In genomic region chr10:81463531-81463930, GRCm38 (mm10) we compare ENCODE assay signal across 11 mouse cellular contexts. TPM values are rescaled to one million over a fixed set of nuclear protein-coding genes. Genes with fewer than 3 reads are reported as not detected.
DNase-seq lines count a peak whose midpoint lies in the region; ATAC-seq and TF ChIP-seq lines count a peak whose summit lies in the region.
"Had no signal": no experiment of that assay in that cellular context is flagged by ENCODE, and none has a peak within 500 bp of the region (broad histone marks: within the 10 kb centered on the region; RNA-seq: fewer than 3 reads in every experiment).

No protein-coding gene starts in this region.

- WGBS in neural tube, embryonic 13.5 days, result 80% methylated on average over 4 of the region's 4 CpGs

- no peaks in the 10 kb centered on the region for H3K9me3 ChIP-seq in ES-Bruce4 (replicated peaks; ENCODE audit: control insufficient read depth, insufficient read depth, low read length, poor library complexity, severe bottlenecking)
- H3K9me3 ChIP-seq in neural tube, embryonic 13.5 days, result no peaks in the 10 kb centered on the region
- H3K9me3 ChIP-seq: lung, embryonic 15.5 days had no signal

- TF ChIP-seq CTCF in left cerebral cortex, adult 2 months (IDR thresholded peaks at IDR 0.05), result no peak
- no peak for TF ChIP-seq CTCF in ES-Bruce4 (IDR thresholded peaks at IDR 0.05; ENCODE audit: low read depth, low read length)

- H3K4me1 ChIP-seq in ES-Bruce4 (ENCODE audit: control insufficient read depth, insufficient read depth, low read length), result no peaks in the 10 kb centered on the region
- peaks cover 12% of the 10 kb centered on the region; the same call in 1 of the 2 replicates for H3K4me1 ChIP-seq in neural tube, embryonic 13.5 days (replicated peaks)

- no peak for ATAC-seq in frontal cortex, adult (ENCODE audit: low TSS enrichment)
- ATAC-seq in neural tube, embryonic 13.5 days (ENCODE audit: low read depth), result no peak
- ATAC-seq in activated CD4-positive, CD25-positive, alpha-beta regulatory T cell, adult 4 months, result no peak

- no peak for TF ChIP-seq POLR2A in ES-Bruce4 (IDR thresholded peaks at IDR 0.05; ENCODE audit: insufficient read depth, low read length)

- H3K27me3 ChIP-seq in ES-Bruce4 (ENCODE audit: control insufficient read depth, insufficient read depth, low read length, poor library complexity, severe bottlenecking), result no peaks in the 10 kb centered on the region
- H3K27me3 ChIP-seq in neural tube, embryonic 13.5 days, result peaks cover 96% of the 10 kb centered on the region

- H3K9ac ChIP-seq in ES-Bruce4 (ENCODE audit: low read depth, poor library complexity, severe bottlenecking), result peak overlapping the region; percentile 26; the same call in 1 of the 2 replicates
- H3K9ac ChIP-seq in neural tube, embryonic 13.5 days, result no peak overlapping the region
- H3K9ac ChIP-seq: lung, embryonic 15.5 days had no signal

- TF ChIP-seq EP300 in ES-Bruce4 (IDR thresholded peaks at IDR 0.05; ENCODE audit: insufficient read depth, low read depth, low read length), result no peak

- H3K36me3 ChIP-seq in ES-Bruce4 (ENCODE audit: control insufficient read depth, insufficient read depth, low read length, poor library complexity, severe bottlenecking), result no peaks in the 10 kb centered on the region
- H3K36me3 ChIP-seq in neural tube, embryonic 13.5 days, result peaks cover 47% of the 10 kb centered on the region
- H3K36me3 ChIP-seq: lung, embryonic 15.5 days had no signal

- intact Hi-C loops in left cerebral cortex, adult 2 months (cut with DNase I), result no loop called here

- peak overlapping the region; percentile 52; the same call in 1 of the 2 replicates for H3K4me2 ChIP-seq in neural tube, embryonic 13.5 days

- no peak overlapping the region for H3K27ac ChIP-seq in left cerebral cortex, adult 2 months
- H3K27ac ChIP-seq in ES-Bruce4 (ENCODE audit: insufficient read depth, low read length), result no peak overlapping the region
- H3K27ac ChIP-seq in neural tube, embryonic 13.5 days (replicated peaks), result no peak overlapping the region
- H3K27ac ChIP-seq: lung, embryonic 15.5 days had no signal

- H3K4me3 ChIP-seq in left cerebral cortex, adult 2 months, result no peak overlapping the region
- peak overlapping the region; percentile 60; the same call in 1 of the 2 replicates for H3K4me3 ChIP-seq in ES-Bruce4 (ENCODE audit: low read depth, low read length)
- no peak overlapping the region for H3K4me3 ChIP-seq in neural tube, embryonic 13.5 days

- peak; percentile 2 to 6 for DNase-seq in frontal cortex, postnatal 25 days (ENCODE audit: low spot score in 2 of 2)
- DNase-seq in left cerebral cortex, adult 2 months (ENCODE audit: extremely low spot score in 1 of 2, low spot score in 2 of 2), result peak; percentile 10 to 12
- DNase-seq in left cerebral cortex, adult 11 months (ENCODE audit: low spot score), result no peak
- DNase-seq in heart, adult 8-10 months (ENCODE audit: low spot score), result no peak
- DNase-seq: adrenal gland, adult 2 months had no signal

RNA-seq across cellular contexts. Expression of gene Nfic, which starts 8.1 kb away (rescaled TPM):
- total RNA-seq in left cerebral cortex, adult 2 months (2021), result 10 to 100 TPM; 93.4 to 94.9 TPM
- 6.1 and 7.2 TPM in 2 replicates for polyA plus RNA-seq in ES-Bruce4 (2011; ENCODE audit: insufficient read depth, insufficient read length, low read depth, missing spikeins)
- polyA plus RNA-seq in neural tube, embryonic 13.5 days (2015; fragmentation: Nextera tagmentation; extraction: Ambion mirVana), result 27.1 and 27.9 TPM in 2 replicates
- 10 to 100 TPM; 15.2 to 16.0 TPM for polyA plus RNA-seq in activated CD4-positive, CD25-positive, alpha-beta regulatory T cell, adult 4 months (2017; shearing (Covaris generic))
- 100 to 1,000 TPM; 100 to 132 (median 108) TPM for total RNA-seq in heart, adult 8-10 months (2022)

RNA-seq across cellular contexts. Expression of gene Celf5, which starts 19.0 kb away (rescaled TPM):
- total RNA-seq in left cerebral cortex, adult 2 months (2021), result 100 to 1,000 TPM; 284 to 288 TPM
- polyA plus RNA-seq in ES-Bruce4 (2011; ENCODE audit: insufficient read depth, insufficient read length, low read depth, missing spikeins), result 27.5 and 30.5 TPM in 2 replicates
- polyA plus RNA-seq in neural tube, embryonic 13.5 days (2015; fragmentation: Nextera tagmentation; extraction: Ambion mirVana), result 52.7 and 56.1 TPM in 2 replicates
- polyA plus RNA-seq in activated CD4-positive, CD25-positive, alpha-beta regulatory T cell, adult 4 months (2017; shearing (Covaris generic)), result 1 to 10 TPM in 1 of 2 experiments, under 1 TPM in 1; 0.44 to 1.5 TPM
- total RNA-seq in heart, adult 8-10 months (2022), result under 1 TPM in 2 of 4 experiments, not detected in 2; 0.12 to 0.29 TPM
- total RNA-seq: granulocyte monocyte progenitor cell, adult 5-6 weeks had no signal

RNA-seq across cellular contexts. Expression of gene Ncln, which starts 32.7 kb away (rescaled TPM):
- 10 to 100 TPM; 78.3 to 80.8 TPM for total RNA-seq in left cerebral cortex, adult 2 months (2021)
- polyA plus RNA-seq in ES-Bruce4 (2011; ENCODE audit: insufficient read depth, insufficient read length, low read depth, missing spikeins), result 37.2 and 41.6 TPM in 2 replicates
- polyA plus RNA-seq in neural tube, embryonic 13.5 days (2015; fragmentation: Nextera tagmentation; extraction: Ambion mirVana), result 68.7 and 68.8 TPM in 2 replicates
- 10 to 100 TPM; 33.4 to 41.8 TPM for polyA plus RNA-seq in activated CD4-positive, CD25-positive, alpha-beta regulatory T cell, adult 4 months (2017; shearing (Covaris generic))
- total RNA-seq in heart, adult 8-10 months (2022), result 10 to 100 TPM; 48.7 to 72.7 (median 66.7) TPM

RNA-seq across cellular contexts. Expression of gene S1pr4, which starts 36.4 kb away (rescaled TPM):
- total RNA-seq in left cerebral cortex, adult 2 months (2021), result under 1 TPM; 0.56 to 0.70 TPM
- polyA plus RNA-seq in ES-Bruce4 (2011; ENCODE audit: insufficient read depth, insufficient read length, low read depth, missing spikeins), result 0.49 and 0.93 TPM in 2 replicates
- 0.36 and 0.64 TPM in 2 replicates for polyA plus RNA-seq in neural tube, embryonic 13.5 days (2015; fragmentation: Nextera tagmentation; extraction: Ambion mirVana)
- polyA plus RNA-seq in activated CD4-positive, CD25-positive, alpha-beta regulatory T cell, adult 4 months (2017; shearing (Covaris generic)), result 10 to 100 TPM; 70.0 to 70.7 TPM
- 1 to 10 TPM in 2 of 4 experiments, under 1 TPM in 2; 0.88 to 1.4 (median 1.0) TPM for total RNA-seq in heart, adult 8-10 months (2022)

Comparison
In these comparisons a context has a peak if more than half of its experiments do, and no peak if none do; other contexts are left out.
1. DNase-seq: peak in frontal cortex, postnatal 25 days (2 of 2) and left cerebral cortex, adult 2 months (2 of 2); none in left cerebral cortex, adult 11 months (single experiment) and heart, adult 8-10 months (single experiment).
2. RNA of gene Celf5, which starts 19.0 kb away (polyA plus RNA-seq): 52.7 to 56.1 TPM in neural tube, embryonic 13.5 days and 27.5 to 30.5 TPM in ES-Bruce4; 0.44 to 1.5 TPM in activated CD4-positive, CD25-positive, alpha-beta regulatory T cell, adult 4 months; every median in the first group is over 10 times any median in the second.